Mouse (Mus musculus) urinary bladder, postnatal 0 days (tissue): ENCODE measurements around the gene C1rb. TPM values are rescaled to one million over a fixed set of nuclear protein-coding genes. Genes with fewer than 3 reads are reported as not detected.

Experiments used
- polyA plus RNA-seq: library from polyadenylated mRNA; unstranded; fragments of >200 nt; fragmentation: Nextera tagmentation; extraction: Ambion mirVana; gene quantifications from 2 replicates; pipeline ENCODE4 v1.2.1, GENCODE M21; 2015

C1rb gene
- not detected in 2 replicates for polyA plus RNA-seq

DNA sequence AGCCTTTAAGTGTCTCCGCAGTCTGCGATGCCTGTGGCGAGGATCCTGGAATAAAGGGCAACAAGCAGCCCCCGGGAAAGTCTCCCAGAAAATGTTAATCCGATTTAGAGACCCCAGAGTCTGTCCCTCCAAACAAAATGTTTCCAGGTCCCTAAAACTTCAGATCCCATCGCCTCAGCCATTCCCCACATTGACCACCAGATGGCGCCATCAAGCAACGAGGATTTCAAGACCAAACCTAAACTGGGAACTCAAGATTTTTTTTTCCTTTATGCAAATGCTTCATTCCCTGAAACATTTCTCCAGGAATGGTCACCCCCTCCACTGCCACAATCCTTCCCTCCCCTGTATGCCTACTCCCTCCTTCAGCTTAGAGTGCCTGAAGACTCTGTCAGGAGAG lies at the start of gene C1rb:
TSS of gene C1rb (plus strand) at position 269 of the 400 bp plus-strand sequence.

DNA sequence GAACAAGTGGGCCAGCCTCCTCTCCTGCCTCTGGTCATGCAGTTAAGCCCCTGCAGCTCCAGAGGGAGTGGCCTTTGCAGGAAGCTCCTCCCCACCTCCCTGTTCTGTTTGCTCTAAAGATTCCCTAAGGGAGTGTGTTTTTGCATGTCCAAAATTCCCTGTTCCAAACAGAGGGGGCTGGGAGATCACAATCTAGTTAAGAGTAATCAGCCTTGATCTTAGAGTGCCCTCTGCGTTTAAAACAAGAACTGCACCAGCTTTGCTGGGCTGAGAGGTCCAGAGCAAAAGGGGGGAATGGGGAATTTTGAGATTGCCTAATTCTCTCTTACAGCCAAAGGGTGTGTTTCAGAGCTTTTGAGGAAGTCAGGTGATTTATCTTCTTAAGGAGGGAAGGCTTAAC lies 27.8 kb upstream of the C1rb start, which contains the start of gene C1s1:
TSS of gene C1s1 (minus strand) at position 76 of the 400 bp plus-strand sequence.

Other genes with a start within 250 kb of the C1rb start
- gene Pex5, start 155.2 kb upstream of the C1rb start, polyA plus RNA-seq = 23.6 and 24.0 TPM in 2 replicates
- 0.46 and 0.70 TPM in 2 replicates for gene Clstn3, start 105.5 kb upstream of the C1rb start, polyA plus RNA-seq
- gene C1rl, start 77.2 kb upstream of the C1rb start, polyA plus RNA-seq = 2.6 and 2.7 TPM in 2 replicates
- 27.8 and 30.6 TPM in 2 replicates for gene C1ra, start 57.9 kb upstream of the C1rb start, polyA plus RNA-seq
- 46.5 and 46.8 TPM in 2 replicates for gene C1s1, start 27.9 kb upstream of the C1rb start, polyA plus RNA-seq
- 0.05 and 0.10 TPM in 2 replicates for gene C1s2, start 65.8 kb downstream of the C1rb start, polyA plus RNA-seq
- gene Lpcat3, start 92.7 kb downstream of the C1rb start, polyA plus RNA-seq = 49.1 and 51.0 TPM in 2 replicates
- 86.6 and 92.7 TPM in 2 replicates for gene Emg1, start 141.9 kb downstream of the C1rb start, polyA plus RNA-seq
- 203 and 205 TPM in 2 replicates for gene Phb2, start 142.0 kb downstream of the C1rb start, polyA plus RNA-seq
- gene Ptpn6, start 168.4 kb downstream of the C1rb start, polyA plus RNA-seq = 9.8 and 19.0 TPM in 2 replicates
- 349 and 354 TPM in 2 replicates for gene Grcc10, start 171.1 kb downstream of the C1rb start, polyA plus RNA-seq
- not detected in 2 replicates for gene Gm45234, start 185.7 kb downstream of the C1rb start, polyA plus RNA-seq
- 8.4 and 9.3 TPM in 2 replicates for gene Atn1, start 186.2 kb downstream of the C1rb start, polyA plus RNA-seq
- 5.9 and 6.2 TPM in 2 replicates for gene Eno2, start 199.4 kb downstream of the C1rb start, polyA plus RNA-seq
- gene Lrrc23, start 209.4 kb downstream of the C1rb start, polyA plus RNA-seq = 0.23 TPM in 1 of 2 replicates, not detected in the other
- gene Spsb2, start 238.4 kb downstream of the C1rb start, polyA plus RNA-seq = 11.7 and 16.0 TPM in 2 replicates
- 393 and 456 TPM in 2 replicates for gene Tpi1, start 244.0 kb downstream of the C1rb start, polyA plus RNA-seq